Mouse (Mus musculus) bone marrow, adult 2 months (tissue): ENCODE results near the gene Samd4.

Source experiments
- CTCF ChIP-seq: fragments of 200-500 bp; IDR thresholded peaks from 2 replicates; pipeline ENCODE4 v1.5.1; 2011; ENCODE audit warnings: low read length, control low read depth; ENCODE audit not compliant: control insufficient read depth, insufficient read depth
- POLR2A ChIP-seq: fragments of 200-500 bp; IDR thresholded peaks from 2 replicates; pipeline ENCODE4 v1.6.1; 2011; ENCODE audit warnings: low read depth, mild to moderate bottlenecking, control low read depth, low read length, borderline replicate concordance; ENCODE audit not compliant: control insufficient read depth

DNA sequence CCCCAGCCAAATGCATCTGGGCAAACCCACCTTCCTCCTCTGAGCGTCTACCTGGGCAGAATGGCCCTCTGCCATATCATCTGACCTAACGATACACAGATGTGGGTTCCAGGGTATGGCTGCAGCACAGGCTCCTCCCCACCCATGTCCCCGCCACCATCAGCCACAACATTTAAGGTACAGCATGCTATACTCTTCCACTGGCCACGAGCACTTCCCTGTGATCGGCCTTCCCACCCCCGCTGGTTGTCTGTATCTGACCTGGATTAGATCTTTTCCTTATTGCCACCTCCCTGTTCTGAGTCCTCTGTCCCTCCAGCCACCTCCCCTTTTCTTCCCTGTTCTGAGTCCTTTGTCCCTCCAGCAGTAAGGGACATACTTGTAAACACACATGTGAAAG lies 209.3 kb downstream of the Samd4 start:
- TF ChIP-seq CTCF (no peak), POLR2A (no peak)
